Mouse (Mus musculus): ENCODE measurements around the gene Atp13a1.

Atp13a1 gene

DNA sequence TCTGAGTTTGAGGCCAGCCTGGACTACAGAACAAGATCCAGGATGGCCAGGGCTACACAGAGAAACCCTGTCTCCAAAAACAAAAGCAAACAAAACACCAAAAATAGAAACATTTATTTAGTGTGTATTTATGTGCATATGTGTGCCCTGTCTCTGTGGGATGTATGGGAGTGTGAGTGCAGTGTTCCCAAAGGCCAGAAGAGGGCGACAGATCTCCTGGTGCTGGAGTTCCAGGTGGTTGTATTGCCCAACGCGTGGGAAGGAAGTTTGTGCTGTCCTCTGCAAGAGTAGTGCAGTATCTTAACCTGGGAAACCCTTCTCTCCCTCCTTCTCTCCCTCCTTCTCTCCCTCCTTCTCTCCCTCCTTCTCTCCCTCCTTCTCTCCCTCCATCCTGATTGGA lies 58.9 kb downstream of the Atp13a1 start:
- peak; percentile 17 for DNase-seq (ENCODE audit: low read depth, low spot score)

DNA sequence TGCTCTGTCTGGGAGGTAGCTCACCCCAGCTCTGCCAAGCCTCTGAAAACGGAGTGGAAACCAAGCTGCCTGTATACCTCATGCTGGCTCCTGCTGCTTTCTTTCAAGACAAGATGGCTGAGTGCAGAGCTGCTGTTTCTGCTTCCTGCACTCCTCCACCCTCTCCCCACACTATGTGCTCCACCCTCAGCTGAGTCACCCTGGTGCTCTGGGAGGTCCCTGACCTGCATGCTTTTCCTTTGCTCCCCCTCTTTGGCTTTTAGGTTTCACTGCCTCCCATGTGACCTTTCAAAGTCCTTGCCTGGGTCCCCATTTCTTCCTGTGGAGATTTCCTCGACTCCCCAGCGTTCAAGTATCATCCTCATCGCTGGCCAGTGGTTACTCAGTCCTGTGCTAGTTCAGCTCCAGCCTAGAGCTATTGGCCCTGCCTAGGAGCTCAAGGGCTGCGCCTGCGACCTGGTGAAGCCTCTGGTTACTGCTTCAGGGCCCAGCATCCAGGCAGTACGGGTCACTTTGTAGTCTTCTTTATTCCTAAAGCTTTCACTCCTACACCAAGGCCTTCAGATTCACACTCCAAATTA lies 60.1 kb downstream of the Atp13a1 start:
- no peak for DNase-seq (ENCODE audit: low read depth, low spot score)

DNA sequence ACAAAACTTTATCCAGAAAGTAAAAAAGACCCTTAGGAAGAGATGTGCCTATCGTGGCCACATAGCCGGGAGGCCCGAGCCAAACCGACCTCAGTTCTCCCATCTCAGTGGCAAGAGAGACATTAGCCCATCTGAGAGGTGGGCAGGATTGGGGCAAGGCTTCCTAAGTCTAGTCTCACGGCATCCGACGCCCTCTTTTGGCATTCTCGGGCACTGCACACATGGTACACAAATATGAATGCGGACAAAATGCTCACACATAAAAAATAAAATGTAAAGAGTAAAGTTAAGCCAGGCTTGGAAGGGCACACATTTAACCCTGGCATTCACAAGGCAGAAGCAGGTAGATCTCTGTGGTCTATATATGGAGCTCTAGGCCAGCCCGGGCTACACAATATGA lies 62.9 kb downstream of the Atp13a1 start:
- peak; percentile 40 for DNase-seq (ENCODE audit: low read depth, low spot score)
